Mouse (Mus musculus) midbrain, embryonic 13.5 days (tissue): ENCODE data around the gene B3glct. TPM values are rescaled to one million over a fixed set of nuclear protein-coding genes. Genes with fewer than 3 reads are reported as not detected.
A peak's percentile ranks its signal among the peaks of the same experiment; 100 is the strongest.

Source experiments
- ATAC-seq: fragments of 200-750 bp; cut with Nextera tagmentation; 2 replicates; pipeline ENCODE4 v1.8.0; 2017; ENCODE audit warnings: mild to moderate bottlenecking, moderate TSS enrichment, moderate library complexity
- H3K27ac ChIP-seq: fragments of 300-500 bp; sonication (generic); 2 replicates; pipeline ENCODE4 v1.5.1; 2015; ENCODE audit warnings: inconsistent platforms, mild to moderate bottlenecking, moderate library complexity
- H3K27me3 ChIP-seq: fragments of 300-500 bp; sonication (generic); 2 replicates; pipeline ENCODE4 v1.6.1; 2015; ENCODE audit warnings: mild to moderate bottlenecking, inconsistent platforms
- H3K36me3 ChIP-seq: fragments of 300-500 bp; sonication (generic); 2 replicates; pipeline ENCODE4 v1.6.1; 2015; ENCODE audit warnings: mild to moderate bottlenecking, inconsistent platforms
- H3K4me1 ChIP-seq: fragments of 300-500 bp; sonication (generic); replicated peaks from 2 replicates; pipeline ENCODE4 v1.6.1; 2015; ENCODE audit warnings: inconsistent platforms
- H3K4me2 ChIP-seq: fragments of 300-500 bp; sonication (generic); replicated peaks from 2 replicates; pipeline ENCODE4 v1.6.1; 2015; ENCODE audit warnings: moderate library complexity, mild to moderate bottlenecking, inconsistent platforms
- H3K4me3 ChIP-seq: fragments of 300-500 bp; sonication (generic); replicated peaks from 2 replicates; pipeline ENCODE4 v1.5.1; 2015; ENCODE audit warnings: mild to moderate bottlenecking, inconsistent platforms
- H3K9ac ChIP-seq: fragments of 300-500 bp; sonication (generic); replicated peaks from 2 replicates; pipeline ENCODE4 v1.6.1; 2015; ENCODE audit warnings: mild to moderate bottlenecking, inconsistent platforms
- H3K9me3 ChIP-seq: fragments of 300-500 bp; sonication (generic); 2 replicates; pipeline ENCODE4 v1.6.1; 2016; ENCODE audit warnings: mild to moderate bottlenecking, inconsistent platforms
- WGBS: fragments of 180-500 bp; shearing (Covaris S2); methylation state at CpG from one replicate; pipeline ENCODE4 v1.1.7; 2015; 5-methylcytosine and 5-hydroxymethylcytosine counted together
- polyA plus RNA-seq: library from polyadenylated mRNA; unstranded; fragments of >200 nt; fragmentation: Nextera tagmentation; extraction: Ambion mirVana; gene quantifications from 2 replicates; pipeline ENCODE4 v1.2.1, GENCODE M21; 2015

B3glct gene
- polyA plus RNA-seq, 1 experiment from 2014 or later, result 13.9 TPM

DNA sequence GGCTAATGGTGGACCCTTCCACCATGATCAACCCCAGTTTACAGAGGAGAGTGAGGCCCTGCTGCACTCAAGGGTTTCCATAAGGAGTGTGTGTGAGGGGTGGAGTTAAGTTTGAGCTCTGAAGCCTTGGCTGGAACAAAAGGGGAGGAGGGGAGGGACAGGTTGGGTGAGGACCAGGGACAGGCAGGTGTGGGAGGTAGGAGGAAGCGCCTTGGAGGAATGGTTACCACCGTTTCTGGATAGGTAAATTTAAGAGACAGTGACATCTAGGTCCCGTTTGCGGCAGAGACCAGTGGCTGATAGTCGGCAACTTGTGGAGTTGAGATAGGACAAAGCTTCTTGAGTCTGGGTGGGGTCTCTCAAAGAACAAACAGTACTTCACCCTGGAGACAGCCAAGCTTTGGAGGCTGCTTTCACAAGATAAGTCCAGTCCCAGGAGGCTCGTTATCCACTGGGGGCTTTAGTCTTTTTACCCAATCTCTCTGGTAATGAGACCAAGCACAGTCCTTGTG, 29.1 kb upstream of the B3glct start:
- Histone ChIP-seq H3K4me1 (peaks cover 26% of the 10 kb centered on the region), H3K4me3 (no peak overlapping the region), H3K36me3 (no peaks in the 10 kb centered on the region), H3K9me3 (no peaks in the 10 kb centered on the region), H3K27me3 (no peaks in the 10 kb centered on the region), H3K27ac (no peak overlapping the region), H3K9ac (no peak overlapping the region), H3K4me2 (no peak overlapping the region)
- WGBS, result 71% methylated on average over 6 of the region's 6 CpGs
- no peak for ATAC-seq

DNA sequence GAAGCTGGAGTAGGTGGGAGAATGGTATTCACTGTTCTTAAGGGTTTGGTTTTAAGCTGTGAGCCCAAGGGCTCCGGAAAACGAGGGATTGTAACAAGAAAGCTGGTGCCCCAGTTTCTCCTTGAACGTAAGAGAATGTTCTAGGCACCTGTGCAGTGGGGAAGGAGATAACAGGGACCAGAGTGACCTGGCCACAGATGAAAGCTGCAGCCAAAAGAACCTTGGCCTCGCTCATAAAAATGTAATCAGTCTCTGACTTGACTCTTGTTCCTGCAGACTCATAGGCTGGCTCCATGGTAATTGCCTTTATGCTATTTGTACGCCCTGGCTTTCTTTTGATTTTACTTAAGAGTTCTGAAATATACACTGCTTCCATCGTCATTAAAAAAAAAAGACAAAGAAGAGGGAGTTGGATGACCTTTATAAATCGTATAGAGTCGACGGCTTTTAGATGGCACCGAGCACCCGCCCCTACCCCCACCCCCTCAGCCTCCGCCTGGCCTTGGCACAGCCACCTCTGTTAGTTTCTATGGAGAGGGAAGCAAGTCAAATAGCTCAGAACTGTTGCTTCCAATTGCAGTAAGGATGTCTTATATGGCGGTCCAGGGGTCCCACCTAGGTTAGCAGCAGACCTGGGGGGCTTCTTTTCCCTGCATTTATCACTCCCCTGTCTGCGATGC, 28.4 kb upstream of the B3glct start:
- no peak overlapping the region for H3K9ac ChIP-seq
- WGBS, result 80% methylated on average over 14 of the region's 14 CpGs

GRCm38 (mm10) chr5:149650179-149650553, 27.9 kb upstream of the B3glct start:
- no peak overlapping the region; the same call in 1 of the 2 replicates for H3K27ac ChIP-seq
- H3K4me2 ChIP-seq, result no peak overlapping the region
- no peak overlapping the region for H3K9ac ChIP-seq
- ATAC-seq, result no peak
- 72% methylated on average over 4 of the region's 4 CpGs for WGBS
- H3K36me3 ChIP-seq, result no peaks in the 10 kb centered on the region
- H3K27me3 ChIP-seq, result no peaks in the 10 kb centered on the region
- no peak overlapping the region for H3K4me3 ChIP-seq
- no peaks in the 10 kb centered on the region for H3K9me3 ChIP-seq
- peaks cover 26% of the 10 kb centered on the region for H3K4me1 ChIP-seq

More for the DNA sequence above, 28.4 kb upstream of the B3glct start:
- H3K4me2 ChIP-seq, result no peak overlapping the region
- H3K36me3 ChIP-seq, result no peaks in the 10 kb centered on the region
- ATAC-seq, result no peak
- no peak overlapping the region for H3K27ac ChIP-seq
- no peaks in the 10 kb centered on the region for H3K9me3 ChIP-seq
- H3K4me1 ChIP-seq, result peaks cover 26% of the 10 kb centered on the region
- no peaks in the 10 kb centered on the region for H3K27me3 ChIP-seq
- H3K4me3 ChIP-seq, result no peak overlapping the region

GRCm38 (mm10) chr5:149655636-149656035, 22.4 kb upstream of the B3glct start:
- no peak overlapping the region for H3K4me2 ChIP-seq
- WGBS, result 93% methylated on average over 9 of the region's 9 CpGs
- H3K27ac ChIP-seq, result no peak overlapping the region
- no peaks in the 10 kb centered on the region for H3K36me3 ChIP-seq
- H3K4me1 ChIP-seq, result 0 out of 2 replicates have a peak, but pooled peaks cover 3% of the 10 kb centered on the region
- no peaks in the 10 kb centered on the region for H3K27me3 ChIP-seq
- no peak overlapping the region for H3K4me3 ChIP-seq
- H3K9me3 ChIP-seq, result no peaks in the 10 kb centered on the region
- no peak overlapping the region for H3K9ac ChIP-seq
- ATAC-seq, result no peak

- Histone ChIP-seq H3K27me3 (no peaks in the 10 kb centered on the region), H3K4me3 (no peak overlapping the region), H3K36me3 (no peaks in the 10 kb centered on the region), H3K27ac (no peak overlapping the region), H3K4me1 (0 out of 2 replicates have a peak, but pooled peaks cover 3% of the 10 kb centered on the region), H3K9me3 (0 out of 2 replicates have a peak, but pooled peaks cover 4% of the 10 kb centered on the region), H3K4me2 (no peak overlapping the region), H3K9ac (no peak overlapping the region)
- WGBS, result 61% methylated on average over 3 of the region's 3 CpGs
- ATAC-seq, result no peak
Measured at GRCm38 (mm10) chr5:149658022-149658421, 20.0 kb upstream of the B3glct start.

DNA sequence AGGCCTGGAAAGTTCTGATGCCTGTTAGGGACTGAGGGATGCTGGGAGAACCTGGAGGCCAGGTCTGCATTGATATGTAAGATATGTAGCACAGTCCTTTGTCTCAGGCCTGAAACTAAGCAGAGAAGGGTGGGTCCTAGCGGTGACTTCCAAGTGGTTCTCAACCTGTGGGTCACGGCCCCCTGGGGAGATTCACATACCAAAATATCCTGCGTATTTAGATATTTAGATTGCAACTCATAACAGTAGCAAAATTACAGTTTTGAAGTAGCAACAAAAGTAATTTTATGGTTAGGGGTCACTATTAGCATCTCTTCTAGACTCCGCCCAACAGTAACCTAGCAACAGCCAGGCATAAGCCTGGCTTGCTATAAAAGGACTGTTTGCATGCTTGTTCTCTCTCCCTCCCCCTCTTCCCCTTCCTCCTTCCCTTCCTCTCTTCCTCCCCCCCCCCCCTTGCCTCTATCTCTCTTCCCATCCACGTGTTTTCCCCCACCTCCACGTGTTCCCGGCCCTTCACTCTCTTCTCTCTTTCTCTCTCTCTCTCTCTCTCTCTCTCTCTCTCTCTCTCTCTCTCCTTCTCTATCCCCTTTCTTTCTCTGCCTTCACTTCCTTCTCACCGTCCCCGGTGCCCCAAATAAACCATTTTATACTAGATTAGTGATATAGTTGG, 19.2 kb upstream of the B3glct start:
- Histone ChIP-seq H3K36me3 (no peaks in the 10 kb centered on the region), H3K9ac (no peak overlapping the region), H3K27me3 (no peaks in the 10 kb centered on the region), H3K27ac (no peak overlapping the region), H3K9me3 (0 out of 2 replicates have a peak, but pooled peaks cover 4% of the 10 kb centered on the region), H3K4me2 (no peak overlapping the region), H3K4me1 (0 out of 2 replicates have a peak, but pooled peaks cover 3% of the 10 kb centered on the region), H3K4me3 (no peak overlapping the region)
- ATAC-seq, result 0 out of 2 replicates have a peak, but pooled peaks have one; percentile 58
- WGBS, result 63% methylated on average over 9 of the region's 9 CpGs

- Histone ChIP-seq H3K9me3 (0 out of 2 replicates have a peak, but pooled peaks cover 4% of the 10 kb centered on the region), H3K4me1 (0 out of 2 replicates have a peak, but pooled peaks cover 3% of the 10 kb centered on the region), H3K27ac (no peak overlapping the region), H3K4me3 (no peak overlapping the region), H3K9ac (no peak overlapping the region), H3K36me3 (no peaks in the 10 kb centered on the region), H3K27me3 (no peaks in the 10 kb centered on the region), H3K4me2 (no peak overlapping the region)
- WGBS, result 58% methylated on average over 9 of the region's 9 CpGs
- peak; percentile 43 for ATAC-seq
Measured at GRCm38 (mm10) chr5:149659414-149659780, 18.6 kb upstream of the B3glct start.

DNA sequence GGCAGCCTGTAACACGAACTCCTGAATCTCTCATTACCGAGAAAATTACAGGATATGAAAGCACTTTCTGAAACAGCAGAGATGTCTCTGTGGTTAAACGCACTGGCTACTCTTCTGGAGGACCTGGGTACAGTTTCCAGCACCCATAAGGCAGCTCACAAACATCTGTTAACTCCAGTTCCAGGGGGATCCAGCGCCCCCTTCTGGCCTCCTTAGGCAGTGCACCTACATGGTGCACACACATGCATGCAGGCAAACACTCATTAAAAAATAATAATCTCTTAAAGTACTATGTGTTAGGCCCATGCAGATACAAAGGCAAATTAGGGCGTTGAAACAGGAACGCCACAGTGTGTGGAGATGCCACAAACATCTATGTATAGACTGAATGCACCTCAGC, 16.6 kb upstream of the B3glct start:
- no peak overlapping the region for H3K4me2 ChIP-seq
- no peaks in the 10 kb centered on the region for H3K36me3 ChIP-seq
- no peak overlapping the region for H3K27ac ChIP-seq
- no peak for ATAC-seq
- 0 out of 2 replicates have a peak, but pooled peaks cover 3% of the 10 kb centered on the region for H3K4me1 ChIP-seq
- no peak overlapping the region for H3K9ac ChIP-seq
- WGBS, result 91% methylated on average over 6 of the region's 6 CpGs
- H3K27me3 ChIP-seq, result no peaks in the 10 kb centered on the region
- H3K9me3 ChIP-seq, result 0 out of 2 replicates have a peak, but pooled peaks cover 4% of the 10 kb centered on the region
- no peak overlapping the region for H3K4me3 ChIP-seq

DNA sequence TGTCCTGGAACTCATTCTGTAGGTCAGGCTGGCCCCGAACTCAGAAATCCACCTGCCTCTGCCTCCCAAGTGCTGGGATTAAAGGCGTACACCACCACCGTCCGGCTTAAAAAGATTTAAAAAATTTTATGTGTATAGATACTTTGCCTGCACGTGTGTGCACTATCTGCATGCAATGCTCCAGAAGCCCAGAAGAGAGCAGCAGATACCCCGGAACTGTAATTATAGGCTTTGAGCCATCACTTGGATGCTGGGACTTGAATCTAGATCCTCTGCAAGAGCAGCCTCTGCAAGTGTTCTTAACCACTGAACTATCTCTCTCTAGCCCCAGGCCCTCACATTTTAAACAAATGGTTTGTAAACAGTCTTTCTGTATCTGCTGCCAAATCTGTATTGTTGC, 15.1 kb upstream of the B3glct start:
- H3K4me1 ChIP-seq, result 0 out of 2 replicates have a peak, but pooled peaks cover 3% of the 10 kb centered on the region
- 93% methylated on average over 6 of the region's 6 CpGs for WGBS
- no peak overlapping the region for H3K4me3 ChIP-seq
- no peak for ATAC-seq
- no peaks in the 10 kb centered on the region for H3K36me3 ChIP-seq
- no peak overlapping the region for H3K4me2 ChIP-seq
- 0 out of 2 replicates have a peak, but pooled peaks cover 4% of the 10 kb centered on the region for H3K9me3 ChIP-seq
- no peak overlapping the region for H3K9ac ChIP-seq
- H3K27me3 ChIP-seq, result no peaks in the 10 kb centered on the region
- no peak overlapping the region for H3K27ac ChIP-seq

- Histone ChIP-seq H3K4me1 (0 out of 2 replicates have a peak, but pooled peaks cover 3% of the 10 kb centered on the region), H3K27ac (no peak overlapping the region), H3K36me3 (no peaks in the 10 kb centered on the region), H3K9me3 (0 out of 2 replicates have a peak, but pooled peaks cover 4% of the 10 kb centered on the region), H3K27me3 (no peaks in the 10 kb centered on the region), H3K4me2 (no peak overlapping the region), H3K4me3 (no peak overlapping the region), H3K9ac (no peak overlapping the region)
- 88% methylated on average over 5 of the region's 5 CpGs for WGBS
- ATAC-seq, result no peak
Measured at GRCm38 (mm10) chr5:149663417-149663816, 14.6 kb upstream of the B3glct start.

DNA sequence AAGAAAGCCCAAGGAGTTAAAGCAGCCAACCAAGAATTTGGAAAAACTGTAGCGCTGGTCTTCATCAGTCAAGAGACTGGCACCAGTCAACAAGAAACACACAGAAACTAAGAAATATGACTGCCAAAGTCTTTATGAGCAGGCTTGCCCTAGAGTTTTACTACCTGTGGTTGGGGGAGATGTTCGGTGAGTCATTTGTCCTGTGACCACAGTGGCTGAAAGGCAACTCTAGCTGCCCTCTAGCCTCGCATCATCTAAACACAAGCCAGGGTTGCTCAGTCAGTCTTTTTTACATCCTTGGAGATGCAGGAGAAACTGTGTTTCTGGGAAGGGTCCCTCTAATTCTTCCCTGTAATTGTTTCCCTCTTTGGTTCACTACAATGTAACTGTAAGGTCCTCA, 834 bp upstream of the B3glct start:
- Histone ChIP-seq H3K36me3 (no peaks in the 10 kb centered on the region), H3K4me2 (no peak overlapping the region), H3K9me3 (no peaks in the 10 kb centered on the region), H3K27ac (no peak overlapping the region), H3K9ac (no peak overlapping the region), H3K4me3 (no peak overlapping the region), H3K27me3 (no peaks in the 10 kb centered on the region), H3K4me1 (peaks cover 10% of the 10 kb centered on the region; the same call in 1 of the 2 replicates)
- WGBS, result 96% methylated on average over 3 of the region's 3 CpGs
- ATAC-seq, result no peak

DNA sequence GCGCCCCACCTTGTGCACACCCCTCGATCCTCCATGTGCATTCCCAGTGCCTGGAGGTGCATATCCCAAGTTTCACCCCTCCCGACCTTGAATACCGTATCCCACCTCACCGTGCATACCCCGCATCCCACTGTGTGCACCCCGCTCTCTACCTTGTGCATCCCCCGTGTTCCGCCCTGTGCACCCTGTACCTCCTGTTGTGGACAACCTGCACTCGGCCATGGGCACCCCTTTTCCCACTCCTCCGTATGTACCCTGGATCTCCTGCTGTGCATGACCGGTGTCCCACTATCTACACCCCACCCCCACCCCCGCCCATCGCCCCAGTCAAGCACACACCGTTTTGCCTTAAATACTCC, 939 bp downstream of the B3glct start:
- WGBS, result under 1% methylated on average over 15 of the region's 15 CpGs
- Histone ChIP-seq H3K9ac (peak overlapping the region; percentile 82), H3K9me3 (no peaks in the 10 kb centered on the region), H3K4me3 (peak overlapping the region; percentile 73), H3K36me3 (no peaks in the 10 kb centered on the region), H3K4me1 (peaks cover 10% of the 10 kb centered on the region; the same call in 1 of the 2 replicates), H3K4me2 (peak overlapping the region; percentile 92), H3K27ac (no peak overlapping the region), H3K27me3 (no peaks in the 10 kb centered on the region)
- no peak; the same call in 1 of the 2 replicates for ATAC-seq
